Mouse (Mus musculus) adrenal gland, postnatal 4 days (tissue): ENCODE results near the gene Il1rl1. TPM values are rescaled to one million over a fixed set of nuclear protein-coding genes. Genes with fewer than 3 reads are reported as not detected.

ENCODE experiments used
- total RNA-seq, 2 experiments: library from RNA; stranded (reverse); gene quantifications; 2 replicates each; pipeline ENCODE4 v1.2.3; 2021

Il1rl1 gene
- total RNA-seq, 2 experiments from 2014 or later, result 0.98 to 1.3 TPM

Other genes starting within 250 kb of the Il1rl1 start
- 1 to 10 TPM; 8.2 to 8.8 TPM for gene Il1r1, start 204.5 kb upstream of the Il1rl1 start, total RNA-seq
- 1 to 10 TPM; 4.5 to 5.8 TPM for gene Il1rl2, start 105.0 kb upstream of the Il1rl1 start, total RNA-seq
- under 1 TPM; 0.34 to 0.59 TPM for gene Il18r1, start 36.0 kb downstream of the Il1rl1 start, total RNA-seq
- under 1 TPM; 0.36 to 0.79 TPM for gene Il18rap, start 85.8 kb downstream of the Il1rl1 start, total RNA-seq
- gene Slc9a4, start 150.5 kb downstream of the Il1rl1 start, total RNA-seq, result under 1 TPM in 1 of 2 experiments, not detected in 1; 0.22 TPM